8 mouse cellular contexts compared by ENCODE assay signal in genomic region chr19:10869241-10869885, GRCm38 (mm10). TPM values are rescaled to one million over a fixed set of nuclear protein-coding genes. Genes with fewer than 3 reads are reported as not detected.
DNase-seq lines count a peak whose midpoint lies in the region; ATAC-seq and TF ChIP-seq lines count a peak whose summit lies in the region.

No protein-coding gene starts in this region.

- H3K27ac ChIP-seq in hindbrain, postnatal 0 days, result peak overlapping the region; percentile 87

- peak; percentile 25 for TF ChIP-seq CTCF in hindbrain, postnatal 0 days (IDR thresholded peaks at IDR 0.05; ENCODE audit: low read depth)

- H3K27me3 ChIP-seq in hindbrain, postnatal 0 days (ENCODE audit: insufficient read depth, low read length), result no peaks in the 10 kb centered on the region

- ATAC-seq in common myeloid progenitor, adult 5-6 weeks (replicated peaks; ENCODE audit: low read depth, poor library complexity, severe bottlenecking), result peak; percentile 65
- peak; percentile 93 for ATAC-seq in hindbrain, postnatal 0 days
- ATAC-seq in activated CD4-positive, CD25-positive, alpha-beta regulatory T cell, adult 4 months, result no peak

- peak; percentile 71 to 75 for DNase-seq in adrenal gland, adult 18-20 months (ENCODE audit: low spot score in 2 of 2)
- peak; percentile 76 for DNase-seq in gastrocnemius, postnatal 10 days
- DNase-seq in hindbrain, postnatal 0 days (ENCODE audit: low spot score), result peak; percentile 91
- DNase-seq in left cerebral cortex, adult 18-20 months (ENCODE audit: low spot score in 2 of 2), result peak; percentile 89 to 93
- peak; percentile 71 for DNase-seq in lung, postnatal 25 days (ENCODE audit: low spot score)
- DNase-seq in right cerebral cortex, adult 18-20 months, result peak; percentile 93

- peaks cover 10% of the 10 kb centered on the region for H3K4me1 ChIP-seq in hindbrain, postnatal 0 days (ENCODE audit: insufficient read depth, low read length)

- peak overlapping the region; percentile 73 for H3K4me2 ChIP-seq in hindbrain, postnatal 0 days (ENCODE audit: low read depth, low read length)

- H3K36me3 ChIP-seq in hindbrain, postnatal 0 days (ENCODE audit: insufficient read depth, low read length), result peaks cover 52% of the 10 kb centered on the region

- H3K4me3 ChIP-seq in hindbrain, postnatal 0 days (ENCODE audit: low read length), result peak overlapping the region; percentile 73

- H3K9ac ChIP-seq in hindbrain, postnatal 0 days (replicated peaks; ENCODE audit: low read length), result peak overlapping the region; percentile 90

- H3K9me3 ChIP-seq in hindbrain, postnatal 0 days (ENCODE audit: low read length), result no peaks in the 10 kb centered on the region

- WGBS in hindbrain, postnatal 0 days, result 0% methylated on average over 39 of the region's 43 CpGs

RNA-seq across cellular contexts. Expression of gene Tmem132a, which starts 0.4 kb away (rescaled TPM):
- total RNA-seq in adrenal gland, adult 18-20 months (2021), result 10 to 100 TPM; 17.1 to 28.0 TPM
- 0.19 and 0.46 TPM in 2 replicates for total RNA-seq in common myeloid progenitor, adult 5-6 weeks (2017)
- 10 to 100 TPM; 26.9 to 29.9 TPM for total RNA-seq in gastrocnemius, postnatal 10 days (2021)
- total RNA-seq in hindbrain, postnatal 0 days (2014; rRNA removed), result 358 and 359 TPM in 2 replicates
- 131 and 141 TPM in 2 replicates for polyA plus RNA-seq in hindbrain, postnatal 0 days (2015; fragmentation: Nextera tagmentation; extraction: Ambion mirVana)
- 100 to 1,000 TPM; 233 to 258 TPM for total RNA-seq in left cerebral cortex, adult 18-20 months (2021)
- under 1 TPM in 1 of 2 experiments, not detected in 1; 0.89 TPM for polyA plus RNA-seq in activated CD4-positive, CD25-positive, alpha-beta regulatory T cell, adult 4 months (2017; shearing (Covaris generic))

RNA-seq across cellular contexts. Expression of gene Tmem109, which starts 12.4 kb away (rescaled TPM):
- total RNA-seq in adrenal gland, adult 18-20 months (2021), result 100 to 1,000 TPM; 110 to 148 TPM
- total RNA-seq in common myeloid progenitor, adult 5-6 weeks (2017), result 16.2 and 24.7 TPM in 2 replicates
- 100 to 1,000 TPM; 208 to 212 TPM for total RNA-seq in gastrocnemius, postnatal 10 days (2021)
- total RNA-seq in hindbrain, postnatal 0 days (2014; rRNA removed), result 25.3 and 27.9 TPM in 2 replicates
- 35.1 and 37.4 TPM in 2 replicates for polyA plus RNA-seq in hindbrain, postnatal 0 days (2015; fragmentation: Nextera tagmentation; extraction: Ambion mirVana)
- total RNA-seq in left cerebral cortex, adult 18-20 months (2021), result 10 to 100 TPM; 47.7 to 55.1 TPM
- 10 to 100 TPM; 59.2 to 65.4 TPM for polyA plus RNA-seq in activated CD4-positive, CD25-positive, alpha-beta regulatory T cell, adult 4 months (2017; shearing (Covaris generic))

RNA-seq across cellular contexts. Expression of gene Prpf19, which starts 25.7 kb away (rescaled TPM):
- 100 to 1,000 TPM; 120 to 168 TPM for total RNA-seq in adrenal gland, adult 18-20 months (2021)
- total RNA-seq in common myeloid progenitor, adult 5-6 weeks (2017), result 121 and 140 TPM in 2 replicates
- total RNA-seq in gastrocnemius, postnatal 10 days (2021), result 100 to 1,000 TPM; 264 to 270 TPM
- total RNA-seq in hindbrain, postnatal 0 days (2014; rRNA removed), result 351 and 368 TPM in 2 replicates
- 37.5 and 40.3 TPM in 2 replicates for polyA plus RNA-seq in hindbrain, postnatal 0 days (2015; fragmentation: Nextera tagmentation; extraction: Ambion mirVana)
- 100 to 1,000 TPM; 207 to 211 TPM for total RNA-seq in left cerebral cortex, adult 18-20 months (2021)
- 10 to 100 TPM; 11.7 to 29.4 TPM for polyA plus RNA-seq in activated CD4-positive, CD25-positive, alpha-beta regulatory T cell, adult 4 months (2017; shearing (Covaris generic))

RNA-seq across cellular contexts. Expression of gene Slc15a3, which starts 29.8 kb away (rescaled TPM):
- total RNA-seq in adrenal gland, adult 18-20 months (2021), result 1 to 10 TPM; 3.1 to 6.5 TPM
- total RNA-seq in common myeloid progenitor, adult 5-6 weeks (2017), result 0.39 TPM in 1 of 2 replicates, not detected in the other
- 1 to 10 TPM in 1 of 2 experiments, under 1 TPM in 1; 0.75 to 1.6 TPM for total RNA-seq in gastrocnemius, postnatal 10 days (2021)
- total RNA-seq in hindbrain, postnatal 0 days (2014; rRNA removed), result 1.5 and 1.9 TPM in 2 replicates
- polyA plus RNA-seq in hindbrain, postnatal 0 days (2015; fragmentation: Nextera tagmentation; extraction: Ambion mirVana), result 0.21 and 0.78 TPM in 2 replicates
- 1 to 10 TPM; 1.2 to 1.4 TPM for total RNA-seq in left cerebral cortex, adult 18-20 months (2021)
- polyA plus RNA-seq in activated CD4-positive, CD25-positive, alpha-beta regulatory T cell, adult 4 months (2017; shearing (Covaris generic)), result 1 to 10 TPM; 3.8 to 6.2 TPM

RNA-seq across cellular contexts. Expression of gene Cd6, which starts 39.5 kb away (rescaled TPM):
- total RNA-seq in adrenal gland, adult 18-20 months (2021), result under 1 TPM in 1 of 2 experiments, not detected in 1; 0.32 TPM
- 0.46 and 0.87 TPM in 2 replicates for total RNA-seq in common myeloid progenitor, adult 5-6 weeks (2017)
- under 1 TPM in 1 of 2 experiments, not detected in 1; 0.26 TPM for total RNA-seq in gastrocnemius, postnatal 10 days (2021)
- total RNA-seq in hindbrain, postnatal 0 days (2014; rRNA removed), result not detected in 2 replicates
- 0.08 TPM in 1 of 2 replicates, not detected in the other for polyA plus RNA-seq in hindbrain, postnatal 0 days (2015; fragmentation: Nextera tagmentation; extraction: Ambion mirVana)
- 1 to 10 TPM; 1.9 to 2.4 TPM for total RNA-seq in left cerebral cortex, adult 18-20 months (2021)
- 100 to 1,000 TPM; 365 to 512 TPM for polyA plus RNA-seq in activated CD4-positive, CD25-positive, alpha-beta regulatory T cell, adult 4 months (2017; shearing (Covaris generic))

Comparison
In these comparisons a context has a peak if more than half of its experiments do, and no peak if none do; other contexts are left out.
1. RNA of gene Tmem132a, which starts 0.4 kb away (total RNA-seq): 358 to 359 TPM in hindbrain, postnatal 0 days, 233 to 258 TPM in left cerebral cortex, adult 18-20 months, 26.9 to 29.9 TPM in gastrocnemius, postnatal 10 days and 17.1 to 28.0 TPM in adrenal gland, adult 18-20 months; 0.19 to 0.46 TPM in common myeloid progenitor, adult 5-6 weeks; every median in the first group is over 10 times any median in the second.
2. Peak in every context shown above with its lines, with median percentiles within 50 percentile points of each other: DNase-seq.